Mouse (Mus musculus) testis, postnatal 14 days (tissue): ENCODE measurements at regions not wholly inside any gene's neighbourhood (a gene's known extent, or its start where the extent isn't known, plus 50 kb on each side); places are given as distances from the start of the nearest gene placed in this dataset.
A peak's percentile ranks its signal among the peaks of the same experiment; 100 is the strongest.
"Not testable (repeated sequence)": the region's sequence is repeated elsewhere in the genome, so short reads cannot be mapped to it uniquely, and the experiment has no call there.

Experiments
- DNase-seq: peaks from one replicate; pipeline ENCODE4 v3.0.0; 2021; ENCODE audit warnings: low spot score

DNA sequence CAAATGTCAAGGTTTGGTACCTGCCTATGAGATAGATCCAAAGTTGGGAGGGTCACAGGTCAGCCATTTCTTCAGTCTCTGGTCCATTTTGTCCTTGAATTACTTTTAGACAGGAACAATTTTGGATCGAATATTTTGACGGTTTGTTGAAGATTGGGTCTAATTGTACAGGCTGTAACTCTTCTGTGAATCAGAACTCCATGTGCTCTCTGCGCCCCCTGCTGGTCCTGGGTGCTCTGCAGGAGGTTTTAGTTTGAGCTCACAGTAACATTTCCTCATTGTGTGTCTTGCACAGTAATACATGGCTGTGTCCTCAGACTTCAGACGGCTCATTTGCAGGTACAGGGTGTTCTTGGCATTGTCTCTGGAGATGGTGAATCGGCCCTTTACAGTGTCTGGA is 158.1 kb downstream of the Adam6a start:
- DNase-seq = not testable (repeated sequence)

- peak; percentile 44 for DNase-seq
Measured at GRCm38 (mm10) chr12:113716406-113716805, 172.7 kb downstream of the Adam6a start.

DNA sequence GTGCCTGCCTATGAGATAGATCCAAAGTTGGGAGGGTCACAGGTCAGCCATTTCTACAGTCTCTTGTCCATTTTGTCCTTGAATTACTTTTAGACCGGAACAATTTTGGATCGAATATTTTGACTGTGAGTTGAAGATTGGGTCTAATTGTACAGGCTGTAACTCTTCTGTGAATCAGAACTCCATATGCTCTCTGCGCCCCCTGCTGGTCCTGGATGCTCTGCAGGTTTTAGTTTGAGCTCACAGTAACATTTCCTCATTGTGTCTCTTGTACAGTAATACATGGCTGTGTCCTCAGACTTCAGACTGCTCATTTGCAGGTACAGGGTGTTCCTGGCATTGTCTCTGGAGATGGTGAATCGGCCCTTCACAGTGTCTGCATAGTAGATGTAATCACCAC is 192.1 kb downstream of the Adam6a start:
- DNase-seq = no peak

GRCm38 (mm10) chr12:113746277-113746676 is 202.6 kb downstream of the Adam6a start:
- no peak for DNase-seq

GRCm38 (mm10) chr12:113747987-113748386 is 204.3 kb downstream of the Adam6a start:
- DNase-seq = no peak

DNA sequence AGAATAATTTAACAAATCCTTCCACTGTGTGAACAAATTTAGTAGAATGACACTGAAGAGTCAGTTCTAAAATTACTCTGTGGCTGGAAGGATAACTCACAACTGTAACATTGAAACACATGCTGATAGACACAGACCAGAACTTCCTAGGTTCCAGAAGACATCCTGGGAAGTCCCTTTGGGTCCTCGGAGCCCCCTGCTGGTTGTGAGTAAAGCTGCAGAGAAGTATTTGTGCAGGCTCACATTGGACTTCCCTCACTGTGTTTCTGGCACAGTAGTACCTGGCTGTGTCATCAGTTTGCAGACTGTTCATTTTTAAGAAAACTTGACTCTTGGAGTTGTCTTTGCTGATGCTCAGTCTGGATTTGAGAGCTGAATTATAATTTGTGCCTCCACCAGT is 225.9 kb downstream of the Adam6a start:
- no peak for DNase-seq

- not testable (repeated sequence) for DNase-seq
Measured at GRCm38 (mm10) chr12:113795876-113796275, 252.2 kb downstream of the Adam6a start.

DNA sequence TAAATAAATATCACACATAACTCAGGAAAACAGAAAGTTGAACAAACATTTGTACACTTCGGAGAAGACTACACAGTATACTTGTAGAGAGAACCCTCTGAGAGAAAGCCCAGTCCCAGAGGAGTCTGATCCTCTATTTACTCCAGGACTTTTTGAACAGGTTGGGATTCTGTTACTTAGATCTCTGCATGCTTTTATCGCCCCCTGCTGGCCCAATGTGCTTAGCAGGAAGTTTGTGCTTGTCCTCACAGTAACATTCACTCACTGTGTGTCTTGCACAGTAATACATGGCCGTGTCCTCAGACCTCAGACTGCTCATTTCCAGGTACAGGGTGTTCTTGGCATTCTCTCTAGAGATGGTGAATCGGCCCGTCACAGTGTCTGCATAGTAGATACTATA is 282.7 kb downstream of the Adam6a start:
- no peak for DNase-seq

DNA sequence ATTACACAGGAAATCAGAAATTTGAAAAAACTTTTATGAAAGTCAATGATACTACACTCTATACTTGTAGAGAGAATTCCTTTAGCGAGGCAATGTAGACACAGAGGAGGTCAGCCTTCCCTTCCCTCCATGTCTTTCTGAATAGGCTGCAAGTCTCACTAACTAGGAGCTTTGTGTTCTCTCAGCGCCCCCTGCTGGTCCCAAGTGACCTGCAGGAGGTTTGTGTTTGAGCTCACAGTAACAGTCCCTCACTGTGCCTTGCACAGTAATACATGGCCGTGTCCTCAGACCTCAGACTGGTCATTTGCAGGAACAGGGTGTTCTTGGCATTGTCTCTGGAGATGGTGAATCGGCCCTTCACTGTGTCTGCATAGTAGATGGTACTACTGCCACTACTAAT is 315.2 kb downstream of the Adam6a start:
- DNase-seq = no peak

DNA sequence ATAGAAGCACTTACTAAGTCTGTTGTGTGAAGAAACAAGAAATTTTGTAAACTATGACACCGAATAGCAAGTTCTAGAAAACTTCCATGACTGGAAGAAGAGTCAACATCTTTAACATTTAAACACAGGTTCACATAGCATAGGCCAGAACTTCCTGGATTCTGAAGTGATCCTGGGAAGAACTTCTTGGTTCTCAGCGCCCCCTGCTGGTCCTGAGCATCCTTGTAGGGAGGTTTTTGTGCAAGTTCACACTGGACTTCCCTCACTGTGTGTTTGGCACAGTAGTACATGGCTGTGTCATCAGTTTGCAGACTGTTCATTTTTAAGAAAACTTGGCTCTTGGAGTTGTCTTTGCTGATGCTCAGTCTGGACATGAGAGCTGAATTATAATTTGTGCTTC is 335.1 kb downstream of the Adam6a start:
- DNase-seq = no peak

- DNase-seq = no peak
Measured at GRCm38 (mm10) chr12:113896152-113896551, 352.4 kb downstream of the Adam6a start.

DNA sequence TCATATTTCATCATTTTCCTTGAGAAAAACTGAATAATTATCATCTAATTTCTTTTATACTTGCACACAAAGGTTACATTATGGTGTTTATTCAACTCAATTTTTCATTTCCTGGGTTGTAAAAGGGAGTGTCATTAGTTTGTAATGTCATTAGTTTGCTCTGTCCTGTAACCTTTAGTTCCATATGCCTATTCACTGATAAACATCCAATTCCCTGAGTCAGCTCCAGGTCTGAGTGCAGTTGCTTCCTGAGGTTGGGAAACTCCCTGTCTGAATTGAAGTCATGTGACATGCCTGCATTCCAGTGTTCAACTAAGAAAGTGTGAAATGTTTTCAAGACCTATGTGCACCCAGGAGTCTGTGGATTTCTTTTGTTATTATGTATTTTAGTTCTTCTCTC is 362.8 kb downstream of the Adam6a start:
- DNase-seq = no peak

- no peak for DNase-seq
Measured at GRCm38 (mm10) chr12:113907751-113908150, 364.0 kb downstream of the Adam6a start.

DNA sequence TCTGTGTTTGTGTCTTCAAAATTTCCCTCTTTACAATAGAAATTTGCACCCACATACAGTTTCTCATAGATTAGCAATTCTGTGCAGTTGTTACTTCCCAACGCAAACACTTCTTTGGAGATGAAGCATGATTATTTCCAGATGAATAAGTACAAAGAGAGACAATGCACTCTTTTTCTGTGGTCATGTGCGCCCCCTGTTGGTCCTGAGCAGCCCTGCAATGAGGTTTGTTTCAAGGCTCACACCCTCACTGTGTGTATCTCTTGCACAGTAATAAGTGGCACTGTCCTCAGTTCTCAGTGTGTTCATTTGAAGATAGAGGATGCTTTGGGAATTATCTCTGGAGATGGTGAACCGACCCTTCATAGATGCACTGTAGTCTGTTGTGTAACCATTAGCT is 368.1 kb downstream of the Adam6a start:
- DNase-seq = no peak

DNA sequence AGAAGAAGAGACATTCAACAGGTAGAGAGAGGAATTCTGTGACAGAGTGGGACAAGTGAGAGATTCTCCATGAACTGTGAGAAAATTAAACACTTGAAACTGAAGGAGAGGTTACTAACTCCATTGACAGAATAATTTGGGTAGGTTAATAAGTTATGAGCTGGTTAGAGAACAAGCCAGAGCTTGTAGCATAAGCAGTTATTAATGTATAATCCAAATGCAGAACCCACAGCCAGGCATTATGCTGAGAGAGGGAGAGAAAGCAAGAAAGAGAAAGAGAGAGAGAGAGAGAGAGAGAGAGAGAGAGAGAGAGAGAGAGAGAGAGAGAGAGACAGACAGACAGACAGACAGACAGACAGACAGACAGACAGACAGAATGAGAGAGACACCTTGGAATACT is 397.0 kb downstream of the Adam6a start:
- no peak for DNase-seq

DNA sequence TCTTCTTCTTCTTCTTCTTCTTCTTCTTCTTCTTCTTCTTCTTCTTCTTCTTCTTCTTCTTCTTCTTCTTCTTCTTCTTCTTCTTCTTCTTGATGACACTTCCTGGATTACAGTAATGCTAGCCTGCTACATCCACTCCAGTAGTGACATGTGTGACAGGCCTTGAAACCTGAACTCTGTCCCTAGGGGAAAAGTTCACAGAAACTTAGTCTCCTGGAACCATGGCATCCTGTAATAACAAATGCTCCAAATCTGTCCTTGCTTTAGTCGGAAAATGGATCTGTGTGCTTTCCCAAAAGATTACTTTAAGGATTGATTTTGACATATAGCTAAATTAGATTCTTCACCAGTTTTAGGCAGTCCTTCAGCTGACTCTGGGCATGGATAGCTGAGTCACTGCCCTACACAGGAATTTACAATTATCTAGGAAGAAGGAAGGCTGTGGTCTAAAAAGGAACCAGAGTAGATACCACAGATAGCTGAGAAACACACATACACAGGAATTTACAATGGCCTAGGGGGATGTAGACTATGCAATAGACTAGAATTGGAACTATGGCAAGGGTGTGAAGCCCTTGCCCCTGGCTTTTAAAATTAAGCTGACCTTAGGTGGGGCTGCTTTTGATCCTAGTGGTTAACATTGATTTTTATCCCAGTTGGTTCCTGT is 400.1 kb downstream of the Adam6a start:
- DNase-seq = not testable (repeated sequence)

GRCm38 (mm10) chr12:113945786-113946185 is 402.1 kb downstream of the Adam6a start:
- DNase-seq = not testable (repeated sequence)

DNA sequence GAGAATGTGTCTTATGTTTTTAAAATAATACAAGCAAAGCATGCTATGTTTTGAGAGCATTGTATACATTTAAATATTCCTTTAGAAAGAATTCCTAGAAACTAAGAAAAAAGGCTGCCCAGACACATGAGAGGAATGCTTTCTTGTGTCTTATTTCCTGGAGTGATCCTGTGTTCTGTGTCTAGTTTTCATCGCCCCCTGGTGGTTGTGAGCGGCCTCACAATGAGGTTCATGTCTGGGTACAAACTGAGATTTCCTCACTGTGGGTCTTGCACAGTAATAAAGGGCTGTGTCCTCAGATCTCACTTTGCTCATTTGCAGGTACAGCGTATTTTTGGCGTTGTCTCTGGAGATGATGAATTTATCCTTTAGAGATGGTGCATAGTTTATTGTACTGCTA is 404.3 kb downstream of the Adam6a start:
- not testable (repeated sequence) for DNase-seq

- DNase-seq = no peak
Measured at GRCm38 (mm10) chr12:113974271-113974670, 430.6 kb downstream of the Adam6a start.

GRCm38 (mm10) chr12:113981613-113982012 is 437.9 kb downstream of the Adam6a start:
- peak; percentile 80 for DNase-seq

DNA sequence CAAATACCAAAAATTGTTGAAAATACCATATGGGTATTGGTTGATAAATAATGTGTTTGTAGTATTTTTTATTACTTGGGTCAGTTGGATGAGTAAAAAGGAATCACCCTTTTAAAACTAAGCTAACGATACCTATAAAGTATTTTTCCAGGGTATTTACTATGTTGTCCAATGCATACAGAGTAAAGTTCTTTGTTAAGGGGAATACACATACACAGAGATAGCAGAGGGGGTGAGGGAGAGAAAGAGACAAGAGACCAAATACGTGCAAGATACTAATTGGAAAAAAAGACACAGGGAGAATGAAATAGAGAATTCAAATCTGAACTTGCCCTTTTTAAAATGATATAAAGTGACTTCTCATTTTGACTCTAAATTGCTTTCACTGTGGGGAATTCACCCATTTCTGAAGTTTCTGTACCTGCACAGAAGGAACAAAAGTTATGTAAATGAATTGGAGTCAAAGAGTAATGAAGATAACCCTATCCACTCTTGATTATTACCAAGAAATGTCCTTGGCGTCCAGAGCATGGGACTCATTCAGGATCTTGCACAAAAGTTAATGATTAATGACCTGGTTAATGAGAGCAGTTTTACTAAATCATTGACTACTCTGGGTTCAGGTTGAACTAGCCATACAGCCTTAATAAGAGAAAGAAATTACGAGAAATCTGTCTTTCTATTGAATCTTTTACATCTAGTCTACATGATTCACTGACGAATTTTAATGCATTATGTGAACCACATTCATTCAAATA is 443.7 kb downstream of the Adam6a start:
- no peak for DNase-seq

DNA sequence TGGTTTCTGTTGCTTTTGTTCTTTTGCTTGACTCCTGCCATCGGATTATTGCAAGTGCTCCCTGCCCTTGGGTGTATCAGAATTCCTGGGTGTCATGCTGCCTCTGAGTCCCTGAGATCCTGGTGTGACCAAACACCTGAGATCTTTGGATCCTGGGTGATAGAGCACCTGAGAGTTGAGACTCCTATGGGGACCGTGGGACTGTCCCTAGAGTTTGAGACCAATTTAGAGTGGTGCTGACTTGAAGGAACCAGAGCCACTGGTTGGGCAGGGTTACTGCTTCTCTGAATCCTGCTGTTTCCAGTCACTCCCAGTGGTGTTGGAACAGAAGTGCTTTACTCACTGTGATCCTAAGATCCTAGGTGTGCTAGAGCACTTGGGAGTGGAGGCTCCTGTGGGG is 448.7 kb downstream of the Adam6a start:
- DNase-seq = peak; percentile 8

DNA sequence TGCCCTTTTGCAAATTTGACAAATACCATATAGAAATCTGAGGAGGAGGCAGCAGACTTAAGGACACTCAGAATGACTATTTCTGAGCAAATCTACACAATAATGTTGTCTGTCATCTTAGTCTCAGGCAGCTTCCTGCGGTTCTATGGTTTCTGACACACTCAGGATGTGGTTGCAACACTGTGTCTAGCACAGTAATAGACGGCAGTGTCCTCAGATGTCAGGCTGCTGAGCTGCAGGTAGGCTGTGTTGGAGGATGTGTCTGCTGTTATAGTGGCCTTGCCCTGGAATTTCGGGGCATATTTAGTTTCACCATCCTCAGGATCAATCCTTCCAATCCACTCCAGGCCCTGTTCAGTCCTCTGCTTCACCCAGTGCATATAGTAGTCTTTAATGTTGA is 450.6 kb downstream of the Adam6a start:
- DNase-seq = peak; percentile 9

DNA sequence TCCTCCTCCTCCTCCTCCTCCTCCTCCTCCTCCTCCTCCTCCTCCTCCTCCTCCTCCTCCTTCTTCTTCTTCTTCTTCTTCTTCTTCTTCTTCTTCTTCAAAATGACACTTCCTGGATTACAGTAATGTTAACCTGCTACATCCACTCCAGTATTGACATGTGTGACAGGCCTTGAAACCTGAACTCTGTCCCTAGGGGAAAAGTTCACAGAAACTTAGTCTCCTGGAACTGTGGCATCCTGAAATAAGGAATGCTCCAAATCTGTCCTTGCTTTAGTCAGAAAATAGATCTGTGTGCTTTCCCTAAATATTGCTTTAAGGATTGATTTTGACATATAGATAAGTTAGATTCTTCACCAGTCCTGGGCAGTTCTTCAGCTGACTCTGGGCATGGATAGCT is 464.8 kb downstream of the Adam6a start:
- not testable (repeated sequence) for DNase-seq
